Mouse (Mus musculus): ENCODE measurements around the gene Tor4a. TPM values are rescaled to one million over a fixed set of nuclear protein-coding genes. Genes with fewer than 3 reads are reported as not detected.

The Tor4a gene
- polyA plus RNA-seq, 1 experiment: 49.3 TPM

DNA sequence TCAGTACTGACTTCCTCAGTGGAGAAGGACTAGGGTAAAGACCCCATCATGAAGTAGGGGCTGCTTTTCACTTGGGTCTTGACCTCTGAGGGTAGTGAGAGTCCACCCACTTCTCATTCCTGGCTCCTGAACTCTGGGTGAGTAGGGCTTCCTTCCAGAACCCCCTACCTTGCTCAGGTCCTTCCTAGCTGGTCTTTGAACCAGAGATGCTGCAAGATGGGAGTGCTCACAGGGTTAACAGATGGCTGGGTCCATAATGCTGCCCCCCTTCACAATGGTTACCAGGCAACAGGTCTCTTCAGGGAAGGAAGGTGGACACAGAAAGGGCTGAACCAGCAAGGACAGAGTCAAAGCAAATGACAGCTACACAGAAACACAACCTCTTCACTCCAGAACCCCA is 21.8 kb upstream of the Tor4a start, which contains the start of gene Fam166a:
TSS of gene Fam166a (plus strand) at position 301 of the 400 bp plus-strand sequence.
- TF ChIP-seq CTCF (IDR thresholded peaks at IDR 0.05; ENCODE audit: extremely low read depth, insufficient read length, insufficient replicate concordance, low read depth, low read length): no peak
- TF ChIP-seq POLR2A (IDR thresholded peaks at IDR 0.05; ENCODE audit: low read depth, low read length): no peak
- peaks cover 13% of the 10 kb centered on the region for H3K36me3 ChIP-seq (ENCODE audit: control insufficient read depth, insufficient read depth, low read length)
- H3K27me3 ChIP-seq (ENCODE audit: control insufficient read depth, insufficient read depth, low read length): no peaks in the 10 kb centered on the region
- peaks cover 2% of the 10 kb centered on the region; the same call in 1 of the 2 replicates for H3K4me1 ChIP-seq (ENCODE audit: control insufficient read depth, insufficient read depth, insufficient read length, low read length)
- no peak within 1 kb of the TSS for H3K27ac ChIP-seq (ENCODE audit: insufficient read depth, low read depth, low read length)
- H3K4me3 ChIP-seq (ENCODE audit: low read depth, low read length): no peak within 1 kb of the TSS

DNA sequence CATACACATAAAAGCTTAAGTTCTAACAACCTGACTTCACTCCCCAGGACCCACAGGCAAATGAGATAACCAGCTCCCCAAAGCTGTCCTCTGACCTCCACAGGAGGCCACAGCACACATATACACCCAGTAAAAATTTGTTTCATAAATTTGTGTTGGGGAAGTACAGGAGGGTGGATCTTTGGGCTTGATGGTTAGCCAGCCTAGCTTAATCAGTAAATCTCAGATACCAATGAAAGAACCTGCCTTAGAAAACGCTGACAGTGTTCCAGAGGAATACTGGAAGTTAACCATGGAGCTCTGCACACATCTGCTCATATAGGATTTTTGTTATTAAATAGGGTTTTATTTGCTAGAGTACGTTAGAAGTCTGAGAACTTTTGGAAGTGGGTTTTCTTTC is 21.0 kb upstream of the Tor4a start:
- H3K4me1 ChIP-seq (ENCODE audit: control insufficient read depth, insufficient read depth, insufficient read length, low read length): peaks cover 2% of the 10 kb centered on the region; the same call in 1 of the 2 replicates
- no peaks in the 10 kb centered on the region for H3K27me3 ChIP-seq (ENCODE audit: control insufficient read depth, insufficient read depth, low read length)
- TF ChIP-seq POLR2A (IDR thresholded peaks at IDR 0.05; ENCODE audit: low read depth, low read length): no peak
- no peak for TF ChIP-seq CTCF (IDR thresholded peaks at IDR 0.05; ENCODE audit: extremely low read depth, insufficient read length, insufficient replicate concordance, low read depth, low read length)
- WGBS: 63% methylated on average over 2 of the region's 2 CpGs
- no peak overlapping the region for H3K4me3 ChIP-seq (ENCODE audit: low read depth, low read length)
- H3K36me3 ChIP-seq (ENCODE audit: control insufficient read depth, insufficient read depth, low read length): peaks cover 10% of the 10 kb centered on the region
- no peak overlapping the region for H3K27ac ChIP-seq (ENCODE audit: insufficient read depth, low read depth, low read length)

DNA sequence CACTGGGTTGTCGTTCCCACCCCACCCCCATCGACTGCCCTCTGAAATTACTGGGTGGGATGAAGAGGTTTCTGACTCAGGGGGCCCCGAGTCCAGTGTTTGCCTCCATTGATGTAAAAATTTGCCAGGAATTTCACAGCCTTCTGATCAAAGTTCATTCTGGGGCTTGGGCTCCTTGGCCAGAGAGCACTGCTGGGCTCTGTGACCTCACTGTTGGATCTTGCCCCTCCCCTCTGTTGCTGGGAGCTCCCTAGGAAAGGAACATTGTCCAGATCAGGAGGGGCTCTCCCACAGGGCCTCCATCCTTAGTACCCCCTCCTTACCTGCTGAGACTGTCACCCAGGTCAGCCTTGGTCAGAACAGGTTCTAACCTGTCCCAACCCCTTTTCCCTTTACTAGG is 17.8 kb upstream of the Tor4a start, which contains the start of gene Stpg3:
TSS of gene Stpg3 (minus strand) at position 194 of the 400 bp plus-strand sequence.
- WGBS: 38% methylated on average over 3 of the region's 3 CpGs
- Histone ChIP-seq H3K36me3 (ENCODE audit: control insufficient read depth, insufficient read depth, low read length) (peaks cover 2% of the 10 kb centered on the region), H3K27ac (ENCODE audit: insufficient read depth, low read depth, low read length) (no peak within 1 kb of the TSS), H3K27me3 (ENCODE audit: control insufficient read depth, insufficient read depth, low read length) (no peaks in the 10 kb centered on the region), H3K4me3 (ENCODE audit: low read depth, low read length) (no peak within 1 kb of the TSS), H3K4me1 (ENCODE audit: control insufficient read depth, insufficient read depth, insufficient read length, low read length) (peaks cover 10% of the 10 kb centered on the region)
- no peak for TF ChIP-seq CTCF (IDR thresholded peaks at IDR 0.05; ENCODE audit: extremely low read depth, insufficient read length, insufficient replicate concordance, low read depth, low read length)
- no peak for TF ChIP-seq POLR2A (IDR thresholded peaks at IDR 0.05; ENCODE audit: low read depth, low read length)

- H3K36me3 ChIP-seq (ENCODE audit: control insufficient read depth, insufficient read depth, low read length): peaks cover 6% of the 10 kb centered on the region
- H3K27ac ChIP-seq (ENCODE audit: insufficient read depth, low read depth, low read length): no peak overlapping the region
- peaks cover 10% of the 10 kb centered on the region for H3K4me1 ChIP-seq (ENCODE audit: control insufficient read depth, insufficient read depth, insufficient read length, low read length)
- no peaks in the 10 kb centered on the region for H3K27me3 ChIP-seq (ENCODE audit: control insufficient read depth, insufficient read depth, low read length)
- TF ChIP-seq CTCF (IDR thresholded peaks at IDR 0.05; ENCODE audit: extremely low read depth, insufficient read length, insufficient replicate concordance, low read depth, low read length) (no peak), POLR2A (IDR thresholded peaks at IDR 0.05; ENCODE audit: low read depth, low read length) (no peak)
- WGBS: 75% methylated on average over 23 of the region's 23 CpGs
- no peak overlapping the region for H3K4me3 ChIP-seq (ENCODE audit: low read depth, low read length)
Measured at GRCm38 (mm10) chr2:25213266-25213865, 16.7 kb upstream of the Tor4a start.

DNA sequence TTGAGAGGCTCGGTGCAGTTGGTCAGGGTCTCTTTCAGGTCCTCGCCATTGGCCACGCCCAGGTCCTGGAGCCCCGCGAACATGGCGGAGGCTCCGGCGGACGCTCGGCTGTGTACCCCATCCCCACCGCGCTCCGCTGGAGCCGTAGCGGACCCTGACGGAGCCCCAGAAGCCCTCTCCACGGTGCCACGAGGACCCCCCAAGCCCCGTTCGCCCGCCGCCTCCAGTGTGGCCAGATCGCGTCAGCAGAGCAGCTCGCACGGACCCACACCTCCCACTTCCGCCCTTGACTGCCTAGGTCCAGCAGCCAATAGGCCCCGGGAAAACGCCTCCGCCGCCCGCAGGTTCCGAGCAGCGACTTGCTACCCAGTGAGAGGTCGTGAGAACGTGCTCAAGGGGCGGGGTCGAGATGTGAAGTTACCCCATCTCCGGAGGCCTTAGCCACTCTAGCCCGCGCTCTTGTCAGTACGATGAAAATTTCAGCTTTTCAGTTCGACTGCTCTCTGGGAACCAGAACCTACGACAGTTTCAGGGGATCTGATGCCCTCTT is 14.5 kb upstream of the Tor4a start, which contains the start of gene Nelfb:
TSS of gene Nelfb (minus strand) at position 369 of the 550 bp plus-strand sequence.
- Histone ChIP-seq H3K36me3 (ENCODE audit: control insufficient read depth, insufficient read depth, low read length) (peaks cover 18% of the 10 kb centered on the region), H3K27ac (ENCODE audit: insufficient read depth, low read depth, low read length) (peak within 1 kb of the TSS; percentile 65), H3K4me1 (ENCODE audit: control insufficient read depth, insufficient read depth, insufficient read length, low read length) (peaks cover 13% of the 10 kb centered on the region), H3K4me3 (ENCODE audit: low read depth, low read length) (peak within 1 kb of the TSS; percentile 91), H3K27me3 (ENCODE audit: control insufficient read depth, insufficient read depth, low read length) (no peaks in the 10 kb centered on the region)
- under 1% methylated on average over 44 of the region's 44 CpGs for WGBS
- peak; percentile 57; the same call in 1 of the 2 replicates for TF ChIP-seq POLR2A (IDR thresholded peaks at IDR 0.05; ENCODE audit: low read depth, low read length)
- TF ChIP-seq CTCF (IDR thresholded peaks at IDR 0.05; ENCODE audit: extremely low read depth, insufficient read length, insufficient replicate concordance, low read depth, low read length): no peak

DNA sequence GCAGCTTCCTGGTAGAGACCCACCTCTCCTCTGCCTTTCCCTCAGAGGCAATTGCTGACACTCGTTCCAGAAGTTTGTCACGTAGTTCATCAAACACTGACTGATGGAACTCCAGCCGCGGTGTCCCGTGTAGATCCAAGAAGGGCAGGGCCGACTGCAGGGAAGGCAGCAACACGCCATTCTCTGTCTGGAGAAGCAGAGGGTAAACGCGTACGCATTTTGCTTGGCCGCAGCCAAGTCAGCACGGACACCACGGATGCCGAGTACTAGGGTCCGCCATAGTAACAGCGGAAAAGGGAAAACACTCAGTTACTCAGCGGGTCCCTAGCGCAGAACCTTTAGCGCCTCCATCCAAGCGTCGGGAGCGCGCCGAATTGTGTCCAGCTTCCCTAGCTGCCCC is 14.0 kb upstream of the Tor4a start:
- H3K27ac ChIP-seq (ENCODE audit: insufficient read depth, low read depth, low read length): peak overlapping the region; percentile 65
- H3K4me1 ChIP-seq (ENCODE audit: control insufficient read depth, insufficient read depth, insufficient read length, low read length): peaks cover 13% of the 10 kb centered on the region
- no peaks in the 10 kb centered on the region for H3K27me3 ChIP-seq (ENCODE audit: control insufficient read depth, insufficient read depth, low read length)
- WGBS: under 1% methylated on average over 24 of the region's 24 CpGs
- TF ChIP-seq POLR2A (IDR thresholded peaks at IDR 0.05; ENCODE audit: low read depth, low read length) (no peak), CTCF (IDR thresholded peaks at IDR 0.05; ENCODE audit: extremely low read depth, insufficient read length, insufficient replicate concordance, low read depth, low read length) (no peak)
- peak overlapping the region; percentile 91 for H3K4me3 ChIP-seq (ENCODE audit: low read depth, low read length)
- H3K36me3 ChIP-seq (ENCODE audit: control insufficient read depth, insufficient read depth, low read length): peaks cover 22% of the 10 kb centered on the region

DNA sequence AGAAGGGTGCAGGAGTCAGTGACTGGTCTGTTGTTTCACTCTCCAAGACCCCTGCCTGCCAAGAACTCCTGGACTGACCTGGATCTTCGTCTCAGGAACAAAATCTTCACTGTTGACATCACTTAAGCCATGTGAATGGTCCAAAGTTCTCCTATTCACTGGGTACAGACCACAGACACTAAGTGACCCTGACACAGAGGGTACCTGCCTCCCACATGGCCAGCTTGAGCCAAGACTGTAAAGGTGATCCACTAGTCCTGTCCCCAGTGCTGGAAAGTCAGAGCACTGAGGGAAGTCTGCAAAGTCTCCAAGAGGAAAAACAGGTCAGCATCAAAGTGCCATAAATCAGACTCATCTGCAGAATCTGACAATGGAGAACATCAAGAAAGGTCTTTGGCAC is 10.9 kb upstream of the Tor4a start:
- H3K36me3 ChIP-seq (ENCODE audit: control insufficient read depth, insufficient read depth, low read length): peaks cover 51% of the 10 kb centered on the region
- no peaks in the 10 kb centered on the region for H3K27me3 ChIP-seq (ENCODE audit: control insufficient read depth, insufficient read depth, low read length)
- peaks cover 13% of the 10 kb centered on the region for H3K4me1 ChIP-seq (ENCODE audit: control insufficient read depth, insufficient read depth, insufficient read length, low read length)
- H3K27ac ChIP-seq (ENCODE audit: insufficient read depth, low read depth, low read length): no peak overlapping the region
- H3K4me3 ChIP-seq (ENCODE audit: low read depth, low read length): no peak overlapping the region
- 86% methylated on average over 1 of the region's 1 CpGs for WGBS
- TF ChIP-seq CTCF (IDR thresholded peaks at IDR 0.05; ENCODE audit: extremely low read depth, insufficient read length, insufficient replicate concordance, low read depth, low read length) (no peak), POLR2A (IDR thresholded peaks at IDR 0.05; ENCODE audit: low read depth, low read length) (no peak)

Measured in small intestine, adult 2 months (tissue).